Mouse (Mus musculus) ES-E14 (cell line): ENCODE measurements around the gene Hspb6.

Experiments used
- CHD2 ChIP-seq: IDR thresholded peaks from 2 replicates; pipeline ENCODE4 v1.6.1; 2014; ENCODE audit warnings: mild to moderate bottlenecking, low read depth, low read length, inconsistent platforms
- MAFK ChIP-seq: IDR thresholded peaks from 2 replicates; pipeline ENCODE4 v1.6.1; 2014; ENCODE audit warnings: mild to moderate bottlenecking, low read depth, low read length, inconsistent platforms; ENCODE audit not compliant: insufficient read depth
- ZC3H11A ChIP-seq: IDR thresholded peaks from 2 replicates; pipeline ENCODE4 v1.6.1; 2012; ENCODE audit warnings: low read depth, mild to moderate bottlenecking, inconsistent platforms, low read length, borderline replicate concordance

- TF ChIP-seq CHD2 (no peak), MAFK (no peak), ZC3H11A (no peak)
Measured at GRCm38 (mm10) chr7:30592772-30593423, 40.9 kb downstream of the Hspb6 start.
